Mouse (Mus musculus): Measurements from ENCODE around the gene Uty.

- TF ChIP-seq POLR2A (IDR thresholded peaks at IDR 0.05; ENCODE audit: extremely low read depth, insufficient read depth, low read length) (no peak), CTCF (IDR thresholded peaks at IDR 0.05; ENCODE audit: extremely low read depth, insufficient read depth, low read length) (no peak)
Observed at GRCm38 (mm10) chrY:1285735-1286134, 40.2 kb upstream of the Uty start.

All from cortical plate, adult 2 months (tissue).